In the genomic region with DNA sequence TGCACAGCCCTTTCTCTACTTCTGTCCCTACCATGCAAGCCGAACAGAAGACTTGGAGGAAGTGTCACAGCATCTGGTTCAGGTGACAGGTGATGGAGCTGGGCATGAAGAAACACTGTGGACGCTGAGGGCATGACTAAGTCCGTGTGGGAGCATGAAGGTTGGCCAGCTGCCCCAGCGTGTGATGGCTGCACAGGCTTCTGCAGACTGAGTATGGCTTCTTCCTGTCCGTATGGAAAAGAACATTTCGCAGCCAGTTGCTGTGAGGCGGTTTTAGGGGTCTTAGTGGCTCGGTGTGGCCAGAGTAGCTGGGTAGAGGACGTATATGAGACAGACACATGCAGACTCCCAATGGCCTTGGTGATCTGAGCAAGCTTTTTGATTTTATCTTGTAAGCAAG, we compare ENCODE assay signal across 28 mouse cellular contexts. TPM values are rescaled to one million over a fixed set of nuclear protein-coding genes. Genes with fewer than 3 reads are reported as not detected.
"Had no signal": no experiment of that assay in that cellular context is flagged by ENCODE, and none has a peak within 500 bp of the region (broad histone marks: within the 10 kb centered on the region; RNA-seq: fewer than 3 reads in every experiment).

No protein-coding gene starts in this region.

- H3K27ac ChIP-seq: heart, adult 2 months; heart, embryonic 13.5 days; heart, embryonic 15.5 days; hindbrain, embryonic 13.5 days; hindbrain, embryonic 15.5 days; hindbrain, postnatal 0 days; kidney, embryonic 15.5 days; kidney, postnatal 0 days; left cerebral cortex, adult 2 months; limb, embryonic 10.5 days; limb, embryonic 12.5 days; liver, embryonic 13.5 days had no signal

- H3K9ac ChIP-seq: heart, embryonic 13.5 days; heart, embryonic 15.5 days; hindbrain, embryonic 13.5 days; hindbrain, embryonic 15.5 days; kidney, embryonic 15.5 days; limb, embryonic 12.5 days; liver, embryonic 13.5 days had no signal

- H3K9me3 ChIP-seq: heart, embryonic 15.5 days; hindbrain, embryonic 13.5 days; hindbrain, embryonic 15.5 days; limb, embryonic 10.5 days; liver, embryonic 13.5 days had no signal

- H3K36me3 ChIP-seq: heart, embryonic 13.5 days; heart, embryonic 15.5 days; hindbrain, embryonic 13.5 days; hindbrain, embryonic 15.5 days; kidney, embryonic 15.5 days; limb, embryonic 10.5 days; limb, embryonic 12.5 days; liver, embryonic 13.5 days had no signal

- H3K27me3 ChIP-seq: heart, embryonic 13.5 days; heart, embryonic 15.5 days; kidney, embryonic 15.5 days had no signal

- ATAC-seq: hindbrain, postnatal 0 days; intestine, embryonic 16.5 days had no signal

- DNase-seq: gastrocnemius, postnatal 14 days; gastrocnemius, postnatal 36 days; heart, adult 11 months; heart, adult 2 months; heart, postnatal 14 days; heart, postnatal 36 days; kidney, adult 11 months; kidney, adult 2 months; kidney, adult 9 months; kidney, postnatal 14 days; kidney, postnatal 36 days; layer of hippocampus, adult 9-11 months; liver; liver, embryonic 13.5 days had no signal

- H3K4me2 ChIP-seq: heart, embryonic 11.5 days; heart, embryonic 13.5 days; heart, embryonic 15.5 days; hindbrain, embryonic 13.5 days; hindbrain, embryonic 15.5 days; kidney, embryonic 15.5 days; limb, embryonic 12.5 days; liver, embryonic 11.5 days; liver, embryonic 13.5 days had no signal

- H3K4me3 ChIP-seq: heart, adult 2 months; heart, embryonic 13.5 days; heart, embryonic 15.5 days; hindbrain, embryonic 13.5 days; hindbrain, embryonic 15.5 days; kidney, embryonic 15.5 days; left cerebral cortex, adult 2 months; limb, embryonic 10.5 days; limb, embryonic 12.5 days; liver, embryonic 13.5 days had no signal

RNA-seq across cellular contexts. Expression of gene Ccdc69, which starts 3.3 kb away (rescaled TPM):
- total RNA-seq: hindbrain, postnatal 0 days; layer of hippocampus, postnatal 14 days had no signal
